Mouse (Mus musculus) hindbrain, embryonic 16.5 days (tissue): ENCODE data around the gene Coq9. TPM values are rescaled to one million over a fixed set of nuclear protein-coding genes. Genes with fewer than 3 reads are reported as not detected.

Source experiments
- ATAC-seq: fragments of 200-750 bp; cut with Nextera tagmentation; 2 replicates; pipeline ENCODE4 v1.8.0; 2017; ENCODE audit warnings: moderate TSS enrichment, moderate library complexity
- H3K27ac ChIP-seq: fragments of 300-500 bp; sonication (generic); 2 replicates; pipeline ENCODE4 v1.5.1; 2014; ENCODE audit warnings: low read depth, mild to moderate bottlenecking, control low read depth, low read length, moderate library complexity
- H3K27me3 ChIP-seq: fragments of 300-500 bp; sonication (generic); replicated peaks from 2 replicates; pipeline ENCODE4 v1.6.1; 2014; ENCODE audit warnings: low read length; ENCODE audit not compliant: control insufficient read depth, insufficient read depth
- H3K36me3 ChIP-seq: fragments of 300-500 bp; sonication (generic); 2 replicates; pipeline ENCODE4 v1.6.1; 2014; ENCODE audit warnings: mild to moderate bottlenecking, low read length, moderate library complexity, mixed read lengths; ENCODE audit not compliant: control insufficient read depth, insufficient read depth
- H3K4me1 ChIP-seq: fragments of 300-500 bp; sonication (generic); 2 replicates; pipeline ENCODE4 v1.6.1; 2014; ENCODE audit warnings: low read depth, low read length; ENCODE audit not compliant: control insufficient read depth, insufficient read depth
- H3K4me2 ChIP-seq: fragments of 300-500 bp; sonication (generic); 2 replicates; pipeline ENCODE4 v1.6.1; 2014; ENCODE audit warnings: mild to moderate bottlenecking, low read length, control low read depth, moderate library complexity
- H3K4me3 ChIP-seq: fragments of 300-500 bp; sonication (generic); 2 replicates; pipeline ENCODE4 v1.5.1; 2014; ENCODE audit warnings: mild to moderate bottlenecking, low read length, control low read depth, moderate library complexity
- H3K9ac ChIP-seq: fragments of 300-500 bp; sonication (generic); 2 replicates; pipeline ENCODE4 v1.6.1; 2014; ENCODE audit warnings: low read depth, mild to moderate bottlenecking, control low read depth, low read length, moderate library complexity
- H3K9me3 ChIP-seq: fragments of 300-500 bp; sonication (generic); 2 replicates; pipeline ENCODE4 v1.6.1; 2014; ENCODE audit warnings: mild to moderate bottlenecking, low read length, moderate library complexity; ENCODE audit not compliant: control insufficient read depth
- WGBS: fragments of 180-500 bp; shearing (Covaris S2); extraction: QIAGEN DNeasy Blood & Tissue Kit; methylation state at CpG from one replicate; pipeline ENCODE4 v1.1.7; 2014; 5-methylcytosine and 5-hydroxymethylcytosine counted together
- polyA plus RNA-seq: library from polyadenylated mRNA; unstranded; fragments of >200 nt; fragmentation: Nextera tagmentation; extraction: Ambion mirVana; gene quantifications from 2 replicates; pipeline ENCODE4 v1.2.1, GENCODE M21; 2015

Gene Coq9
- polyA plus RNA-seq, 1 experiment from 2014 or later = 67.7 TPM

GRCm38 (mm10) chr8:94872156-94872555 is 34.0 kb downstream of the Coq9 start:
- no peak overlapping the region for H3K27ac ChIP-seq
- WGBS = 20% methylated on average over 3 of the region's 3 CpGs
- peaks cover 57% of the 10 kb centered on the region for H3K4me1 ChIP-seq

DNA sequence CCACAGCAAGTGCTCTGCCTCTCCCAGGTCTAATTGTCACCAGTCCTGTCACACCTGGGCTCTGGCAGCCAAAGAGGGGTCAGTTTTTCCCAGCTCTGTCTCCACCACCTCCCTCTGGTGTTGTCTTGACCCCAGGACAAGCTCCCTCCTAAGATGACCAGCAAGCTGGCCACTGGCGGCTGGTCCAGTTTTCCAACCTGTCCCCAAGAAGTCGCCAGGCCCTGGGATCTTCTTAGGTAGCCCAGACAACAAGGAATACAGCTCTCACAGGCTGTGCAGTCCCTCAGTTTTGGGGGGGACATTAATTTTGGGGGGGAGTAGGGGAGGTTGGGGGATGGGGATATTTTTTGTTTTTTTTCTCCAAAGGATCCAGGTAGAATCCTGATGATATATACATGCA is 34.5 kb downstream of the Coq9 start:
- no peak overlapping the region for H3K9ac ChIP-seq
- H3K36me3 ChIP-seq = 0 out of 2 replicates have a peak, but pooled peaks cover under 1% of the 10 kb centered on the region
- H3K4me1 ChIP-seq = peaks cover 57% of the 10 kb centered on the region
- WGBS = 82% methylated on average over 2 of the region's 2 CpGs
- peaks cover 10% of the 10 kb centered on the region for H3K27me3 ChIP-seq
- H3K27ac ChIP-seq = no peak overlapping the region
- no peak for ATAC-seq
- no peak overlapping the region for H3K4me3 ChIP-seq
- H3K4me2 ChIP-seq = no peak overlapping the region
- no peaks in the 10 kb centered on the region for H3K9me3 ChIP-seq

More at GRCm38 (mm10) chr8:94872156-94872555, 34.0 kb downstream of the Coq9 start:
- Histone ChIP-seq H3K9ac (no peak overlapping the region), H3K9me3 (no peaks in the 10 kb centered on the region), H3K4me3 (no peak overlapping the region), H3K4me2 (peak overlapping the region; percentile 1; the same call in 1 of the 2 replicates), H3K36me3 (0 out of 2 replicates have a peak, but pooled peaks cover 3% of the 10 kb centered on the region), H3K27me3 (peaks cover 10% of the 10 kb centered on the region)
- ATAC-seq = no peak

DNA sequence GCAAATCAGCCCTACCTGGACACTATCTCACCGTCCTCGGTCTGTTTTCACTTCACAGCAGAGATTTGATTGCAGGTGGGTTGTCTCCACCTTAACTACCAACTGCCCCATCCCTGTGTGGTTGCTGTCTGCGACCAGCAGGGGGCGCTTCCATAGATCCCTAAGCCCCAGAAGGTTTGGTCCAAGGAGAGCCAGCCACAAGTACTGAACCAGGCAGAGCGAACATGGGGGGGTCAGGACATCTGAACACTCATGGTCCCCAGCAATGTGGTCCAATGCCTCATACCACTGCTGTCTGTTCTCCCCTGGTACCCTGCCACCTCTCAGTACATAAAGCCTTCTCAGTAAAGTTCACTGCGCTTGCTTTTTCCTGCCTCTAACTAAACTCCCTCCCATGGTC is 36.2 kb downstream of the Coq9 start:
- H3K27me3 ChIP-seq = peaks cover 12% of the 10 kb centered on the region
- no peak overlapping the region for H3K9ac ChIP-seq

GRCm38 (mm10) chr8:94875096-94875870 is 37.2 kb downstream of the Coq9 start:
- H3K27ac ChIP-seq = no peak overlapping the region
- peak overlapping the region; percentile 75 for H3K9ac ChIP-seq
- peak overlapping the region; percentile 100 for H3K4me2 ChIP-seq
- peaks cover 12% of the 10 kb centered on the region for H3K27me3 ChIP-seq
- WGBS = 15% methylated on average over 17 of the region's 17 CpGs
- no peaks in the 10 kb centered on the region for H3K36me3 ChIP-seq
- ATAC-seq = no peak
- H3K9me3 ChIP-seq = no peaks in the 10 kb centered on the region
- H3K4me1 ChIP-seq = peaks cover 32% of the 10 kb centered on the region
- peak overlapping the region; percentile 70 for H3K4me3 ChIP-seq

More for the DNA sequence above, 36.2 kb downstream of the Coq9 start:
- WGBS = 14% methylated on average over 6 of the region's 6 CpGs
- H3K4me3 ChIP-seq = peak overlapping the region; percentile 70
- H3K27ac ChIP-seq = no peak overlapping the region
- no peaks in the 10 kb centered on the region for H3K9me3 ChIP-seq
- ATAC-seq = no peak
- no peaks in the 10 kb centered on the region for H3K36me3 ChIP-seq
- peaks cover 42% of the 10 kb centered on the region for H3K4me1 ChIP-seq
- H3K4me2 ChIP-seq = peak overlapping the region; percentile 100

DNA sequence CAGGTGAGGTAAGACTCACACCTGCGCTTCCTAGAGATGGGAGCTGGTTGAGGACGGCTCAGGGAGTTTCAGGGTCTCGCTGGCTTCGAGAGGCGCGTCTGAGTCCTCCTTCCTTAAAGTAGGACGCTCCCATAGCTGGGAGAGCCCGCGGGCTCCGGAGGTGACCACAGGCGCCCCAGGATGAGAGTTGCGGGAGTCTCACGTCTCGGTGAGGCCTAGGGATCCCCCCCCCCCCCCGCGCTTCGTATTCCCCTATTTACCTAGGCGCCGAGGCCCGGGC is 37.7 kb downstream of the Coq9 start:
- 0 out of 2 replicates have a peak overlapping the region, but pooled peaks have one; percentile 17 for H3K27ac ChIP-seq
- no peaks in the 10 kb centered on the region for H3K9me3 ChIP-seq
- H3K27me3 ChIP-seq = peaks cover 12% of the 10 kb centered on the region
- H3K9ac ChIP-seq = peak overlapping the region; percentile 75
- peak overlapping the region; percentile 70 for H3K4me3 ChIP-seq
- peak overlapping the region; percentile 100 for H3K4me2 ChIP-seq
- no peak for ATAC-seq
- peaks cover 28% of the 10 kb centered on the region for H3K4me1 ChIP-seq
- 2% methylated on average over 18 of the region's 20 CpGs for WGBS
- H3K36me3 ChIP-seq = no peaks in the 10 kb centered on the region

- H3K27ac ChIP-seq = 0 out of 2 replicates have a peak within 1 kb of the TSS, but pooled peaks have one; percentile 17
- ATAC-seq = peak; percentile 53
- H3K4me2 ChIP-seq = peak within 1 kb of the TSS; percentile 100
- peak within 1 kb of the TSS; percentile 70 for H3K4me3 ChIP-seq
- under 1% methylated on average over 27 of the region's 37 CpGs for WGBS
- H3K4me1 ChIP-seq = peaks cover 25% of the 10 kb centered on the region
- H3K9me3 ChIP-seq = no peaks in the 10 kb centered on the region
- peak within 1 kb of the TSS; percentile 75 for H3K9ac ChIP-seq
- H3K27me3 ChIP-seq = peaks cover 12% of the 10 kb centered on the region
- no peaks in the 10 kb centered on the region for H3K36me3 ChIP-seq
These were observed 38.1 kb downstream of the Coq9 start, which contains the start of gene Dok4 for GRCm38 (mm10) chr8:94876197-94876730. Gene Dok4 (minus strand): TSS chr8:94876330.

GRCm38 (mm10) chr8:94876820-94877219 is 38.7 kb downstream of the Coq9 start:
- H3K4me2 ChIP-seq = no peak overlapping the region
- no peaks in the 10 kb centered on the region for H3K9me3 ChIP-seq
- no peaks in the 10 kb centered on the region for H3K36me3 ChIP-seq
- peaks cover 12% of the 10 kb centered on the region for H3K27me3 ChIP-seq
- H3K27ac ChIP-seq = no peak overlapping the region
- H3K9ac ChIP-seq = no peak overlapping the region
- H3K4me1 ChIP-seq = peaks cover 19% of the 10 kb centered on the region
- 54% methylated on average over 3 of the region's 3 CpGs for WGBS
- no peak overlapping the region for H3K4me3 ChIP-seq
- ATAC-seq = no peak

- Histone ChIP-seq H3K36me3 (no peaks in the 10 kb centered on the region), H3K9ac (no peak overlapping the region), H3K4me1 (peaks cover 4% of the 10 kb centered on the region), H3K27me3 (peaks cover 2% of the 10 kb centered on the region; the same call in 1 of the 2 replicates), H3K4me2 (no peak overlapping the region), H3K27ac (no peak overlapping the region), H3K9me3 (no peaks in the 10 kb centered on the region), H3K4me3 (no peak overlapping the region)
- WGBS = 88% methylated on average over 4 of the region's 4 CpGs
- no peak for ATAC-seq
These were observed 42.6 kb downstream of the Coq9 start for GRCm38 (mm10) chr8:94880742-94881141.

DNA sequence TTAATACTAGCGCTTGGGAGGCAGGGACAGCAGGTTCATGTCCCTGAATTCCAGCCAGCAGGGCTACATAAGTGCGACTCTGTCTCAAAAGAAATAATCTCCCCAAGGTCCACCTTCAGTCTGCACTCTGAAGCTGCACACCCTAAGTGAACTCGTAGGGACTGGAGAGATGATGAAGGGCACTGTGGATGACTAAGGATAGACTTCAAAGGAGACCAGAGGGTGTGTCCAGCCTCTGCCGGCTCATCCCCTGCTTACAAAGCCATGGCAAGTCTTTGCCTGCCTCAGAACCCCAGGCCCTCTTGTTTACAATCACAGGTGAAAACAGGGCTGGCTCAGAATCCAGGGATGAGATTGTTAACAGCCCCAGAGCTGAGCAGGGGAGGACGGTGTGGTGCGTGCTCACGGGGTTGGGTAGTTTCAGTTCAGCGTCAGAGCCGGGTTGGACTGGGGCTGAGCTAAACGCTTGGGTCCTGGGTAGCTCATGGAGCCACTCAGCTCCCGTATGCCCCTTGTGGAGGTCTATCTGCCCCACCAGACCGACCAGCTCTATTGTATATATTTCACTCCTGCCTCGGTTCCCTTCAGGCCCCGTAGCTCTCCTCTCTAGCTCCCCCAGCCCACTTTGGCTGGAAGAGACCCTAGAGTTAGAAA is 50.4 kb downstream of the Coq9 start:
- Histone ChIP-seq H3K9me3 (no peaks in the 10 kb centered on the region), H3K27ac (no peak overlapping the region), H3K4me1 (no peaks in the 10 kb centered on the region), H3K4me3 (no peak overlapping the region), H3K36me3 (no peaks in the 10 kb centered on the region), H3K4me2 (no peak overlapping the region), H3K27me3 (no peaks in the 10 kb centered on the region), H3K9ac (no peak overlapping the region)
- 43% methylated on average over 14 of the region's 14 CpGs for WGBS
- ATAC-seq = no peak
